1 mouse cellular context compared by ENCODE assay signal in genomic region chr2:173061443-173062351, GRCm38 (mm10).
TF ChIP-seq lines count a peak whose summit lies in the region.

No protein-coding gene starts in this region.

TF ChIP-seq in CH12.LX, 34 proteins besides CTCF, POLR2A, EP300 and RAD21 (continued from another document):
- TF ChIP-seq USF2 (conservative IDR thresholded peaks at IDR 0.05; ENCODE audit: low read depth, low read length) (peak; percentile 70), IRF4 (IDR thresholded peaks at IDR 0.05; ENCODE audit: low read depth, low read length) (no peak; the same call in 1 of the 2 replicates), ELF1 (IDR thresholded peaks at IDR 0.05; ENCODE audit: low read depth, low read length) (no peak), TCF12 (IDR thresholded peaks at IDR 0.05; ENCODE audit: low read depth, low read length) (peak; percentile 19; the same call in 1 of the 2 replicates), MAFK (IDR thresholded peaks at IDR 0.05; ENCODE audit: insufficient replicate concordance, low read length) (no peak), JUN (IDR thresholded peaks at IDR 0.05; ENCODE audit: insufficient read depth, low read depth, low read length) (no peak), NRF1 (IDR thresholded peaks at IDR 0.05; ENCODE audit: low read depth, low read length) (no peak), JUND (conservative IDR thresholded peaks at IDR 0.05; ENCODE audit: low read depth, low read length) (no peak), CHD1 (IDR thresholded peaks at IDR 0.05; ENCODE audit: low read depth, low read length) (no peak), MXI1 (IDR thresholded peaks at IDR 0.05; ENCODE audit: low read depth, low read length) (no peak)
